In the genomic region with DNA sequence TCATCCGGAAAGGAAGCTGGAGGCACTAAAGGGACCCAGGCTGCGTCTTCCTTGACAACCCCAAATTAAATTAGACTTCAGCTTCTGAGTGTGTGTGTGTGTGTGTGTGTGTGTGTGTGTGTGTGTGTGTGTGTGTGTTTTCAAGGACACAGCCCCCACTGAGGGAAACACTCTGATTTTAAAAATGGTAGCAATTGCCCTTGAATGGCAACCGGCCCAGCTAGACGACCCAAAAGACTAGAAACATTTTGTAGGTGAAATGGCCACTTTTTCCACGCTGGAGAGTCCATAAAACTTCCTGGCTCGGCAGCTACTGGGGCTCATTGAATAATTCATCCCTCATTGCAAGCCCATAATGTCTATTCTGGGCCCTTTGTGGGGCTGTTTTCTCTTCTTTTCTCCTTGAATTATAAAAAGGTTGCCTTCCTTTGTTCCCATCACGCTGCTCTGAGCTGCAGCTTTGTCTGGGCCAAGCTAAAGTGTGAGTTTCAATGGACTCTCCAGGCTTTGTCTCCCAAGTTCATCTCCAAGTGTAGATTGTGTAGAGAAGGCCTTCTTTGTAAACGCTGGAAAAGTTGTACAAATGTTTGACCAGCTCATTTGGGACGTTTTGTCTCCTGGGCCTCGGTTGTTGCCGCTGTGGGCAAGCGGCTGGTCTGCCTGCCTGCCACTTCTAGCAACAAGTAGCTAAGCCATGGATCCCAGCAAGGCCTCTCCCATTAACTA, we compare ENCODE assay signal across 15 mouse cellular contexts. TPM values are rescaled to one million over a fixed set of nuclear protein-coding genes. Genes with fewer than 3 reads are reported as not detected.
DNase-seq lines count a peak whose midpoint lies in the region; ATAC-seq and TF ChIP-seq lines count a peak whose summit lies in the region.
"Had no signal": no experiment of that assay in that cellular context is flagged by ENCODE, and none has a peak within 500 bp of the region (broad histone marks: within the 10 kb centered on the region; RNA-seq: fewer than 3 reads in every experiment).

No protein-coding gene starts in this region.

- ATAC-seq in embryonic facial prominence, embryonic 13.5 days (ENCODE audit: insufficient number of reproducible peaks, insufficient read depth, low FRiP score, low TSS enrichment, low read depth) = no peak
- peak; percentile 81 for ATAC-seq in hindbrain, embryonic 16.5 days
- ATAC-seq in midbrain, postnatal 0 days (ENCODE audit: low FRiP score) = peak; percentile 72
- no peak for ATAC-seq in heart, embryonic 12.5 days (ENCODE audit: insufficient number of reproducible peaks, low FRiP score)
- ATAC-seq: intestine, embryonic 16.5 days had no signal

- peaks cover 42% of the 10 kb centered on the region for H3K27me3 ChIP-seq in embryonic facial prominence, embryonic 13.5 days
- peaks cover 29% of the 10 kb centered on the region for H3K27me3 ChIP-seq in hindbrain, embryonic 16.5 days (replicated peaks; ENCODE audit: control insufficient read depth, insufficient read depth, low read length)
- peaks cover 36% of the 10 kb centered on the region for H3K27me3 ChIP-seq in midbrain, postnatal 0 days (ENCODE audit: insufficient read depth, low read length)
- peaks cover 89% of the 10 kb centered on the region for H3K27me3 ChIP-seq in heart, embryonic 12.5 days (replicated peaks)

- peak overlapping the region; percentile 84 for H3K4me2 ChIP-seq in embryonic facial prominence, embryonic 13.5 days
- peak overlapping the region; percentile 59 for H3K4me2 ChIP-seq in hindbrain, embryonic 16.5 days (ENCODE audit: low read length)
- H3K4me2 ChIP-seq in midbrain, postnatal 0 days (ENCODE audit: low read depth, low read length, poor library complexity, severe bottlenecking) = no peak overlapping the region
- no peak overlapping the region for H3K4me2 ChIP-seq in heart, embryonic 12.5 days

- peak; percentile 84 for DNase-seq in embryo, embryonic 10.5 days (ENCODE audit: low spot score)
- DNase-seq in midbrain, postnatal 0 days (ENCODE audit: low spot score) = peak; percentile 70
- no peak for DNase-seq in spleen, postnatal 14 days (ENCODE audit: low spot score in 2 of 2)
- DNase-seq in heart, postnatal 25 days (ENCODE audit: low spot score) = no peak
- no peak for DNase-seq in ovary, adult 18-20 months (ENCODE audit: low spot score)
- DNase-seq: kidney, postnatal 36 days had no signal

- peak overlapping the region; percentile 98 for H3K27ac ChIP-seq in embryonic facial prominence, embryonic 13.5 days
- H3K27ac ChIP-seq in hindbrain, embryonic 16.5 days (ENCODE audit: low read depth, low read length) = peak overlapping the region; percentile 63; the same call in 1 of the 2 replicates
- peak overlapping the region; percentile 57; the same call in 1 of the 2 replicates for H3K27ac ChIP-seq in midbrain, postnatal 0 days (ENCODE audit: low read depth, low read length)
- no peak overlapping the region for H3K27ac ChIP-seq in heart, embryonic 12.5 days (ENCODE audit: poor library complexity, severe bottlenecking)
- H3K27ac ChIP-seq: left cerebral cortex, adult 2 months; liver, embryonic 14.5 days had no signal

- peak overlapping the region; percentile 74 for H3K4me3 ChIP-seq in embryonic facial prominence, embryonic 13.5 days
- H3K4me3 ChIP-seq in hindbrain, embryonic 16.5 days (ENCODE audit: low read length) = 0 out of 2 replicates have a peak overlapping the region, but pooled peaks have one; percentile 3
- H3K4me3 ChIP-seq in midbrain, postnatal 0 days (ENCODE audit: low read depth, low read length) = no peak overlapping the region
- H3K4me3 ChIP-seq in heart, embryonic 12.5 days = no peak overlapping the region
- H3K4me3 ChIP-seq: left cerebral cortex, adult 2 months had no signal

- 7% methylated on average over 12 of the region's 12 CpGs for WGBS in embryonic facial prominence, embryonic 13.5 days
- 9% methylated on average over 12 of the region's 12 CpGs for WGBS in hindbrain, embryonic 16.5 days
- WGBS in midbrain, postnatal 0 days = 18% methylated on average over 12 of the region's 12 CpGs
- WGBS in heart, embryonic 12.5 days = 7% methylated on average over 12 of the region's 12 CpGs

- H3K36me3 ChIP-seq in embryonic facial prominence, embryonic 13.5 days = 0 out of 2 replicates have a peak, but pooled peaks cover 11% of the 10 kb centered on the region
- no peaks in the 10 kb centered on the region for H3K36me3 ChIP-seq in hindbrain, embryonic 16.5 days (ENCODE audit: control insufficient read depth, insufficient read depth, low read length)
- no peaks in the 10 kb centered on the region for H3K36me3 ChIP-seq in midbrain, postnatal 0 days (ENCODE audit: insufficient read depth, low read length)
- H3K36me3 ChIP-seq in heart, embryonic 12.5 days = no peaks in the 10 kb centered on the region

- TF ChIP-seq CTCF in midbrain, postnatal 0 days (IDR thresholded peaks at IDR 0.05) = no peak

- peak overlapping the region; percentile 95 for H3K9ac ChIP-seq in embryonic facial prominence, embryonic 13.5 days
- H3K9ac ChIP-seq in hindbrain, embryonic 16.5 days (ENCODE audit: low read depth, low read length) = no peak overlapping the region
- no peak overlapping the region for H3K9ac ChIP-seq in midbrain, postnatal 0 days (replicated peaks; ENCODE audit: low read length, poor library complexity, severe bottlenecking)
- no peak overlapping the region for H3K9ac ChIP-seq in heart, embryonic 12.5 days
- H3K9ac ChIP-seq: liver, embryonic 14.5 days had no signal

- H3K4me1 ChIP-seq in embryonic facial prominence, embryonic 13.5 days = peaks cover 41% of the 10 kb centered on the region
- peaks cover 9% of the 10 kb centered on the region for H3K4me1 ChIP-seq in hindbrain, embryonic 16.5 days (ENCODE audit: control insufficient read depth, insufficient read depth, low read depth, low read length)
- H3K4me1 ChIP-seq in midbrain, postnatal 0 days (ENCODE audit: insufficient read depth, low read length) = peaks cover 4% of the 10 kb centered on the region; the same call in 1 of the 2 replicates
- H3K4me1 ChIP-seq in heart, embryonic 12.5 days (replicated peaks) = peaks cover 10% of the 10 kb centered on the region; the same call in 1 of the 2 replicates

- intact Hi-C loops in heart, postnatal 25 days (cut with DNase I) = no loop called here

- H3K9me3 ChIP-seq in embryonic facial prominence, embryonic 13.5 days = no peaks in the 10 kb centered on the region
- H3K9me3 ChIP-seq in hindbrain, embryonic 16.5 days (ENCODE audit: control insufficient read depth, low read length) = no peaks in the 10 kb centered on the region
- no peaks in the 10 kb centered on the region for H3K9me3 ChIP-seq in midbrain, postnatal 0 days (ENCODE audit: low read length)
- no peaks in the 10 kb centered on the region for H3K9me3 ChIP-seq in heart, embryonic 12.5 days (replicated peaks)

RNA-seq across cellular contexts. Expression of a gene that starts 6.4 kb away (rescaled TPM):
- polyA plus RNA-seq in embryonic facial prominence, embryonic 13.5 days (2015; fragmentation: Nextera tagmentation; extraction: Ambion mirVana) = 79.9 and 82.3 TPM in 2 replicates
- 11.7 and 12.5 TPM in 2 replicates for polyA plus RNA-seq in hindbrain, embryonic 16.5 days (2015; fragmentation: Nextera tagmentation; extraction: Ambion mirVana)
- total RNA-seq in midbrain, postnatal 0 days (2014; rRNA removed) = 5.3 and 5.8 TPM in 2 replicates
- 4.4 and 4.5 TPM in 2 replicates for polyA plus RNA-seq in midbrain, postnatal 0 days (2015; fragmentation: Nextera tagmentation; extraction: Ambion mirVana)
- polyA plus RNA-seq in heart, embryonic 12.5 days (2016; fragmentation: Nextera tagmentation; extraction: Ambion mirVana) = 0.10 and 0.12 TPM in 2 replicates
- total RNA-seq in heart, postnatal 25 days (2021) = under 1 TPM in 1 of 2 experiments, not detected in 1; 0.06 TPM
- total RNA-seq: adrenal gland, adult 18-20 months; left cerebral cortex, adult 2 months had no signal
- polyA plus RNA-seq: cortical plate, adult 2 months; intestine, embryonic 16.5 days; liver, embryonic 14.5 days; small intestine, adult 2 months had no signal

Comparison
In these comparisons a context has a peak if more than half of its experiments do, and no peak if none do; other contexts are left out.
1. DNase-seq: peak in embryo, embryonic 10.5 days (single experiment) and midbrain, postnatal 0 days (single experiment); none in spleen, postnatal 14 days (0 of 2), heart, postnatal 25 days (single experiment) and ovary, adult 18-20 months (single experiment).
2. ATAC-seq: peak in hindbrain, embryonic 16.5 days (single experiment) and midbrain, postnatal 0 days (single experiment); none in embryonic facial prominence, embryonic 13.5 days (single experiment) and heart, embryonic 12.5 days (single experiment).
3. H3K4me2 ChIP-seq: peak in embryonic facial prominence, embryonic 13.5 days (single experiment) and hindbrain, embryonic 16.5 days (single experiment); none in midbrain, postnatal 0 days (single experiment) and heart, embryonic 12.5 days (single experiment).
4. H3K4me3 ChIP-seq: peak in embryonic facial prominence, embryonic 13.5 days (single experiment) and hindbrain, embryonic 16.5 days (single experiment); none in midbrain, postnatal 0 days (single experiment) and heart, embryonic 12.5 days (single experiment).